Mouse (Mus musculus) brain, embryonic 14.5 days (tissue): ENCODE measurements around the gene Clmn.
"Not testable (repeated sequence)": the region's sequence is repeated elsewhere in the genome, so short reads cannot be mapped to it uniquely, and the experiment has no call there.

Experiments
- CTCF ChIP-seq: fragments of 200-500 bp; IDR thresholded peaks from 2 replicates; pipeline ENCODE4 v1.5.1; 2012; ENCODE audit warnings: inconsistent platforms, mild to moderate bottlenecking, moderate library complexity, borderline replicate concordance; ENCODE audit not compliant: insufficient read depth, insufficient read length; ENCODE audit errors: extremely low read depth
- POLR2A ChIP-seq: fragments of 200-500 bp; IDR thresholded peaks from 2 replicates; pipeline ENCODE4 v1.6.1; 2012; ENCODE audit warnings: mild to moderate bottlenecking, inconsistent platforms, borderline replicate concordance; ENCODE audit not compliant: poor library complexity, insufficient read depth, insufficient read length, severe bottlenecking; ENCODE audit errors: extremely low read depth

DNA sequence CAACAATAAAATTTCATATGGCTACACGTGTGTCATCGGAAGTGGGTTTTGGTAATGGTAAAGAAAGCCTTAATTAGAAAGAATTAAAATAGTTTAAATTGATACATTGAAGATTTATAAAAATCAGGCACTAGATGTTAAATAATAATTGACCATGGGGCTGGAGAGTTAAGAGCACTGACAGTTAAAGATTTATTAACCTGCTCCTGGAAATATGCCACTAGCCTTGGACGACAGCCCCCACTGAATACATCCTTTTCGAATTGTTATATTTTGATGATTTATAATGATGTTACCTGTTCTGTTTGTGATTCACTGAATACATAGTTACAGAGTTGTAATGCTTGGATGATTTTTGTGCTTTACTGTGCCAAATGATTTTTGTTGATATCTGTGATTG lies 35.9 kb downstream of the Clmn start:
- TF ChIP-seq POLR2A, CTCF: not testable (repeated sequence)
